ENCODE assay signal across 25 mouse cellular contexts in the genomic region with DNA sequence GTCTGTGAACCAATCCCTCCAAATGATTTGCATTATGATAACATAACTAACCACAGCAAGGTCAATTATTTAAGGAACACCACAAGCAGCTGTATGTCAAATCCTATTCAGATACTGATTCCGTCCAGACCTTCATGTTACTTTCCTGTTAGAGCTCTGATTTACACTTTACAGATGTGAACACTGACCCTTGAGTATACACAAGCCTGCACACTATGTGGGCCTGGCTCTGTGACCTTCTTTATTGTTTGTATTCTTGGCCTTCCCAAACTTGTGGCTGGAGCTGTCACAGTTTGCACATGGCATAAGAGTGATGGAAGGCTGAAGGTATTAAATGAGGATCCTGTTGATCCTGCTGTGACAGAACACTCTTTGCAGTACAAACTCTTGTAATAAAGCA. TPM values are rescaled to one million over a fixed set of nuclear protein-coding genes. Genes with fewer than 3 reads are reported as not detected.
A peak's percentile ranks its signal among the peaks of the same experiment; 100 is the strongest.
DNase-seq lines count a peak whose midpoint lies in the region; ATAC-seq lines count a peak whose summit lies in the region.
"Had no signal": no experiment of that assay in that cellular context is flagged by ENCODE, and none has a peak within 500 bp of the region (broad histone marks: within the 10 kb centered on the region; RNA-seq: fewer than 3 reads in every experiment).

No protein-coding gene starts in this region.

- no peak overlapping the region for H3K4me2 ChIP-seq in embryonic facial prominence, embryonic 11.5 days (ENCODE audit: low read depth, low read length)
- H3K4me2 ChIP-seq in kidney, embryonic 16.5 days (replicated peaks; ENCODE audit: low read depth, low read length): no peak overlapping the region
- H3K4me2 ChIP-seq: embryonic facial prominence, embryonic 13.5 days; forebrain, embryonic 12.5 days; heart, embryonic 13.5 days; hindbrain, embryonic 13.5 days had no signal

- no peaks in the 10 kb centered on the region for H3K4me1 ChIP-seq in embryonic facial prominence, embryonic 11.5 days (ENCODE audit: control insufficient read depth, insufficient read depth, low read length)
- 0 out of 2 replicates have a peak, but pooled peaks cover 4% of the 10 kb centered on the region for H3K4me1 ChIP-seq in embryonic facial prominence, embryonic 10.5 days
- no peaks in the 10 kb centered on the region for H3K4me1 ChIP-seq in kidney, embryonic 16.5 days (ENCODE audit: insufficient read depth, low read length)
- H3K4me1 ChIP-seq: embryonic facial prominence, embryonic 13.5 days; forebrain, embryonic 12.5 days; heart, embryonic 13.5 days; hindbrain, embryonic 13.5 days had no signal

- no peak overlapping the region for H3K27ac ChIP-seq in embryonic facial prominence, embryonic 11.5 days (replicated peaks; ENCODE audit: low read depth, low read length)
- no peak overlapping the region for H3K27ac ChIP-seq in embryonic facial prominence, embryonic 10.5 days (replicated peaks)
- H3K27ac ChIP-seq in kidney, embryonic 16.5 days (ENCODE audit: low read length): no peak overlapping the region
- H3K27ac ChIP-seq: embryonic facial prominence, embryonic 13.5 days; forebrain, embryonic 12.5 days; heart, embryonic 13.5 days; hindbrain, embryonic 13.5 days; hindbrain, postnatal 0 days had no signal

- intact Hi-C loops in left cerebral cortex, postnatal 14 days (cut with DNase I): no loop called here

- no peaks in the 10 kb centered on the region for H3K36me3 ChIP-seq in embryonic facial prominence, embryonic 11.5 days (replicated peaks; ENCODE audit: control insufficient read depth, insufficient read depth, low read depth, low read length)
- H3K36me3 ChIP-seq in embryonic facial prominence, embryonic 10.5 days (replicated peaks): no peaks in the 10 kb centered on the region
- no peaks in the 10 kb centered on the region for H3K36me3 ChIP-seq in kidney, embryonic 16.5 days (ENCODE audit: insufficient read depth, low read length)
- H3K36me3 ChIP-seq: embryonic facial prominence, embryonic 13.5 days; forebrain, embryonic 12.5 days; G1E; heart, embryonic 13.5 days; hindbrain, embryonic 13.5 days had no signal

- no peak for ATAC-seq in embryonic facial prominence, embryonic 11.5 days (replicated peaks; ENCODE audit: insufficient number of reproducible peaks, low FRiP score, low TSS enrichment, low read depth)
- ATAC-seq in kidney, embryonic 16.5 days (ENCODE audit: low FRiP score, low TSS enrichment): 0 out of 2 replicates have a peak, but pooled peaks have one; percentile 23
- ATAC-seq: CD4-positive, CD25-positive, alpha-beta regulatory T cell, adult 4 months; forebrain, embryonic 16.5 days; hindbrain, postnatal 0 days had no signal

- H3K9ac ChIP-seq in embryonic facial prominence, embryonic 11.5 days (replicated peaks; ENCODE audit: low read length): no peak overlapping the region
- no peak overlapping the region for H3K9ac ChIP-seq in kidney, embryonic 16.5 days (replicated peaks; ENCODE audit: low read length)
- H3K9ac ChIP-seq: embryonic facial prominence, embryonic 13.5 days; forebrain, embryonic 12.5 days; heart, embryonic 13.5 days; hindbrain, embryonic 13.5 days had no signal

- H3K9me3 ChIP-seq in embryonic facial prominence, embryonic 11.5 days (replicated peaks; ENCODE audit: control insufficient read depth, low read length): no peaks in the 10 kb centered on the region
- H3K9me3 ChIP-seq in embryonic facial prominence, embryonic 10.5 days: no peaks in the 10 kb centered on the region
- no peaks in the 10 kb centered on the region for H3K9me3 ChIP-seq in kidney, embryonic 16.5 days (ENCODE audit: low read length)
- H3K9me3 ChIP-seq: embryonic facial prominence, embryonic 13.5 days; forebrain, embryonic 12.5 days; G1E; heart, embryonic 13.5 days; hindbrain, embryonic 13.5 days had no signal

- no peak overlapping the region for H3K4me3 ChIP-seq in embryonic facial prominence, embryonic 11.5 days (ENCODE audit: low read depth, low read length)
- H3K4me3 ChIP-seq in embryonic facial prominence, embryonic 10.5 days: no peak overlapping the region
- H3K4me3 ChIP-seq in kidney, embryonic 16.5 days (ENCODE audit: low read length): no peak overlapping the region
- H3K4me3 ChIP-seq: embryonic facial prominence, embryonic 13.5 days; forebrain, embryonic 12.5 days; heart, embryonic 13.5 days; hindbrain, embryonic 13.5 days had no signal

- H3K27me3 ChIP-seq in embryonic facial prominence, embryonic 11.5 days (ENCODE audit: control insufficient read depth, insufficient read depth, low read length): no peaks in the 10 kb centered on the region
- no peaks in the 10 kb centered on the region for H3K27me3 ChIP-seq in embryonic facial prominence, embryonic 10.5 days (replicated peaks; ENCODE audit: low read depth, poor library complexity, severe bottlenecking)
- H3K27me3 ChIP-seq in kidney, embryonic 16.5 days (ENCODE audit: insufficient read depth, low read length): no peaks in the 10 kb centered on the region
- H3K27me3 ChIP-seq: embryonic facial prominence, embryonic 13.5 days; forebrain, embryonic 12.5 days; heart, embryonic 13.5 days; hindbrain, embryonic 13.5 days had no signal

- DNase-seq in embryonic facial prominence, embryonic 11.5 days (ENCODE audit: low spot score): peak; percentile 18
- DNase-seq in embryonic facial prominence, embryonic 10.5 days (ENCODE audit: low spot score): no peak
- no peak for DNase-seq in kidney, adult 9 months
- peak; percentile 36 for DNase-seq in embryo, embryonic 11 days
- DNase-seq in mesoderm, embryonic 11.5 days (ENCODE audit: low read depth, low spot score): peak; percentile 47
- no peak for DNase-seq in left cerebral cortex, postnatal 14 days (ENCODE audit: low spot score in 2 of 2)
- DNase-seq: adrenal gland, adult 8-10 months; adrenal gland, postnatal 36 days; B cell, adult 2 months; cerebellum, adult 2 months; cerebellum, postnatal 10 days; gastrocnemius, postnatal 36 days; heart, adult 11 months; heart, postnatal 36 days had no signal

- WGBS in embryonic facial prominence, embryonic 11.5 days: 23% methylated on average over 1 of the region's 1 CpGs
- 30% methylated on average over 1 of the region's 1 CpGs for WGBS in embryonic facial prominence, embryonic 10.5 days
- 32% methylated on average over 1 of the region's 1 CpGs for WGBS in kidney, embryonic 16.5 days

RNA-seq across cellular contexts. Expression of gene BC030870, which starts 51.1 kb away (rescaled TPM):
- polyA plus RNA-seq in embryonic facial prominence, embryonic 11.5 days (2014; fragmentation: Nextera tagmentation; extraction: Ambion mirVana): 0.14 TPM in 1 of 2 replicates, not detected in the other
- not detected in 2 replicates for polyA plus RNA-seq in embryonic facial prominence, embryonic 10.5 days (2016; fragmentation: Nextera tagmentation; extraction: Ambion mirVana)
- polyA plus RNA-seq in kidney, embryonic 16.5 days (2015; fragmentation: Nextera tagmentation; extraction: Ambion mirVana): 0.15 and 0.17 TPM in 2 replicates
- not detected for total RNA-seq in left cerebral cortex, postnatal 14 days (2021)
- total RNA-seq: adrenal gland, adult 8-10 months; adrenal gland, postnatal 36 days; G1E; gastrocnemius, adult 8-10 months; gastrocnemius, postnatal 36 days; heart, postnatal 36 days; hindbrain, postnatal 0 days had no signal
- polyA plus RNA-seq: CD4-positive, CD25-positive, alpha-beta regulatory T cell, adult 4 months; cerebellum, adult 2 months; embryonic facial prominence, embryonic 13.5 days; forebrain, embryonic 12.5 days; forebrain, embryonic 16.5 days; G1E; heart, postnatal 0 days; hindbrain, embryonic 13.5 days; hindbrain, postnatal 0 days had no signal

Comparison
In these comparisons a context has a peak if more than half of its experiments do, and no peak if none do; other contexts are left out.
1. DNase-seq: peak in embryonic facial prominence, embryonic 11.5 days (single experiment), embryo, embryonic 11 days (single experiment) and mesoderm, embryonic 11.5 days (single experiment); none in embryonic facial prominence, embryonic 10.5 days (single experiment), kidney, adult 9 months (single experiment) and left cerebral cortex, postnatal 14 days (0 of 2).